Mouse (Mus musculus) lung, adult 2 months (tissue): ENCODE measurements around the gene Chsy1. TPM values are rescaled to one million over a fixed set of nuclear protein-coding genes. Genes with fewer than 3 reads are reported as not detected.

Source experiments
- DNase-seq: peaks from one replicate; pipeline ENCODE4 v3.0.0; 2022
- H3K4me1 ChIP-seq: fragments of 200-500 bp; 2 replicates; pipeline ENCODE4 v1.6.1; 2011; ENCODE audit warnings: low read length; ENCODE audit not compliant: control insufficient read depth, insufficient read depth
- H3K4me3 ChIP-seq: fragments of 200-500 bp; replicated peaks from 2 replicates; pipeline ENCODE3; 2011; ENCODE audit warnings: low read depth, mild to moderate bottlenecking, control low read depth, low read length; ENCODE audit errors: extremely low read depth
- CTCF ChIP-seq: fragments of 200-500 bp; IDR thresholded peaks from 2 replicates; pipeline ENCODE4 v1.5.1; 2011; ENCODE audit warnings: mild to moderate bottlenecking, low read length, control low read depth; ENCODE audit not compliant: insufficient read depth
- POLR2A ChIP-seq: fragments of 200-500 bp; IDR thresholded peaks from 2 replicates; pipeline ENCODE4 v1.6.1; 2011; ENCODE audit warnings: low read depth, mild to moderate bottlenecking, control low read depth, low read length, borderline replicate concordance; ENCODE audit errors: extremely low read depth
- WGBS: fragments of 180-500 bp; shearing (Covaris S2); methylation state at CpG from one replicate; pipeline ENCODE4 v1.1.7; 2018; 5-methylcytosine and 5-hydroxymethylcytosine counted together
- polyA plus RNA-seq: library from polyadenylated mRNA; depleted of rRNA; stranded (reverse); fragments of >200 nt; gene quantifications from 2 replicates; pipeline ENCODE4 v1.2.3, GENCODE M21; 2012

The Chsy1 gene
- polyA plus RNA-seq, 1 experiment, result 18.1 TPM

DNA sequence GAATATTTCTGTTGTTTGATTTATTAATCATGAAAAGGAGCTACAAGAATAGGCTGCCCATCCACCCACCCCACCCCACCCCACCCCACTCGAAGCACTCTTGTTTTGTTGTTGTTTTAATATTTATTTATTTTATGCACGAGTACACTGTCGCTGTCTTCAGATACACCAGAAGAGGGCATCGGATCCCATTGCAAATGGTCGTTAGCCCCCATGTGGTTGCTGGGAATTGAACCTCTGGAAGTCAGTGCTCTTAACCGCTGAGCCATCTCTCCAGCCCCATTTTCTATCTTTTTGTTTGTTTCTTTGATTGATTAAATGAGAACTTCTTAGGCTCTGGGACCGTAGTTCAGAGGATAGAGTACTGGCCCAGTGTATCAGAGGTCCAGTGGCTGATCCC lies 1.4 kb upstream of the Chsy1 start:
- no peak for DNase-seq
- WGBS, result 15% methylated on average over 7 of the region's 7 CpGs
- peaks cover 14% of the 10 kb centered on the region for H3K4me1 ChIP-seq
- no peak overlapping the region for H3K4me3 ChIP-seq
- TF ChIP-seq CTCF (peak; percentile 28; the same call in 1 of the 2 replicates), POLR2A (no peak)

DNA sequence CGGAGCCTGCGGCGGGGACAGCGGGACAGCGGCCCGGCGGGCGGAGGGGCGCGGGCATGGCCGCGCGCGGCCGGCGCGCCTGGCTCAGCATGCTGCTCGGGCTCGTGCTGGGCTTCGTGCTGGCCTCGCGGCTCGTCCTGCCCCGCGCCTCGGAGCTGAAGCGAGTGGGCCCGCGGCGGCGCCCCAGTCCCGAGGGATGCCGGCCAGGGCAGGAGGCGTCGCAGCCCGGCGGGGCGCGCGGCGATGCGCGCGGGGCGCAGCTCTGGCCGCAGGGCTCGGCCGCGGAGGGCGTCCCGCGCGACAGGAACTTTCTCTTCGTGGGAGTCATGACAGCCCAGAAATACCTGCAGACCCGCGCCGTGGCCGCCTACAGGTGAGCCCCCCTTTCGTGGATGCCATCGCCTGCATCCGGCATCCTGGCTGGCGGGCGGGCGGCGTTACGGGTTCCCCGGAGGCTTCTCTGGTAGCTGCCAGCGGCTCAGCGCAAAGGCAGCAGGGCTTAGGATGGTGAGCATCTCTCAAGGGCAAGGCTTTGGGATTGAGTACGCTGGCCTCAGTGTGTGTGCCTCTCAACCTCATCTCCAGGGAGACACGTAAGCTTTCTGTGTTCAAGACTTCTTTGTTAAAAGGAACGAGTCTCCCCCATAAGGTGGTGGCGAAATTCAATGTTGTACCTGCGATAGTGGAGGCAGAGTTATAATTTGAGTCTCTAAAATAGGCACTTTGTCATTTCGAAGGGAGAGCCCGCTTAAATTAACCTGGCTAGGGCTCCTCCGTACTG lies 730 bp downstream of the Chsy1 start:
- TF ChIP-seq POLR2A, result no peak
- no peak for TF ChIP-seq CTCF
- H3K4me1 ChIP-seq, result peaks cover 16% of the 10 kb centered on the region
- WGBS, result 5% methylated on average over 76 of the region's 77 CpGs
- peak; percentile 52 for DNase-seq
- H3K4me3 ChIP-seq, result peak overlapping the region; percentile 91

DNA sequence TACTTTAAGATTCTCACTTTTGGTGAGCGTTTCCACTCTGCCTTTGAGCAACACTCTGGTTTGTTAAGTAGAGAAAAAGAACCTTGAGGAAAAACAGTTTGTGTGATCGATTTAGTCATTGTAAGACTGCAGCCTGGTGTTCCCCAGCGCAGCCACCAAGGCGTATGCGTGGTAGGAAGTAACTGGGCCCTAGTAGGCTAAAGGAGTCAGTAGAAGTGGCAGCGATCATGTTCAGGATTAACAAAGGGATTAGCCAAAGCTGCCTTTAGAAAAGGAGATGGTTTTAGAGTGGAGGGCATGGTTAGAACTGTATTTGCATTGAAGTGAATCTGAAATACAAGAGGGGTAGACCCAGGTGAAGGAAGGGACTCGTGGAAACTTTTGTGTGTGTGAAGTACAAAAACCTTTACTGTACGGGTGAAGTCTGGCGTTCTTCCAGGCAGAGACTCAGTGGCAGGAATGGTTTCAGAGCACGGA lies 1.4 kb downstream of the Chsy1 start:
- TF ChIP-seq POLR2A (no peak), CTCF (no peak)
- no peak for DNase-seq
- peaks cover 16% of the 10 kb centered on the region for H3K4me1 ChIP-seq
- 19% methylated on average over 10 of the region's 10 CpGs for WGBS
- H3K4me3 ChIP-seq, result peak overlapping the region; percentile 91

DNA sequence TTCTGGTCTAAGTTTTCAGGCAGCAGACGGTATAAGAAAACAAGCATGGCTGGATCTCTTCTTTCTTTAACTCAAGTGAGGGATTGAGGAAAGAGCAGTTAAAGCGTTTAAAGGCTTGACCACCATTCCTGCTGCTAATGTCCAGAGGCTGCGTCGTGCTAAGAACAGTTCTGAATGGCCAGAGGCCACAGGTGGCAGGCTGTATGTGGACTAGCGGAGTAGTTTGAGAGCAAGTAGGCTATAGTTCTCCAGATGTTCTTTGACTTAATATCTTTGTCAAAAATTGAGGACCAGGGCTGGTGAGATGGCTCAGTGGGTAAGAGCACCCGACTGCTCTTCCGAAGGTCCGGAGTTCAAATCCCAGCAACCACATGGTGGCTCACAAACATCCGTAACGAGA lies 1.9 kb downstream of the Chsy1 start:
- no peak for DNase-seq
- TF ChIP-seq CTCF (no peak), POLR2A (no peak)
- peak overlapping the region; percentile 91 for H3K4me3 ChIP-seq
- 69% methylated on average over 10 of the region's 10 CpGs for WGBS
- H3K4me1 ChIP-seq, result peaks cover 18% of the 10 kb centered on the region

DNA sequence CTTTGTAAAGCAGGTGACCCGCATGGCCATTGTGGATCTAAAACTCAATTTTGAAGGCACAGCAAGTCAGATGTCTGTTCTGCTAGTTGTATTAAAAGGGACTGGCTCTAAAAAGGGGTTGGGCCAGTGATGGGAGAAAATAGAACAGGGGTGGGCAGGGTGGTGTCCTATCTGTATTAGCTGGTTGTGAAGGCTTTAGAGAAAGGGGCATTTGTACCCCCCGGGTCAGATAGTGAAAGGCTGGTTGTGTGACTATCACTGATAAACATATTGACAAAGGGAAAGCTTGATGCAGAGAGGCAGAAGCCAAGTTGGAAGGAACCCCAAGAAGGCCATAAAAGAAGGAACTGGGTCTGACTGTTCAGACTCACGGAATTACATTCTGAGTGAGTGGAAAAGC lies 4.2 kb downstream of the Chsy1 start:
- no peak for DNase-seq
- H3K4me3 ChIP-seq, result no peak overlapping the region
- WGBS, result 77% methylated on average over 3 of the region's 3 CpGs
- peaks cover 19% of the 10 kb centered on the region for H3K4me1 ChIP-seq
- no peak for TF ChIP-seq CTCF
- no peak for TF ChIP-seq POLR2A

DNA sequence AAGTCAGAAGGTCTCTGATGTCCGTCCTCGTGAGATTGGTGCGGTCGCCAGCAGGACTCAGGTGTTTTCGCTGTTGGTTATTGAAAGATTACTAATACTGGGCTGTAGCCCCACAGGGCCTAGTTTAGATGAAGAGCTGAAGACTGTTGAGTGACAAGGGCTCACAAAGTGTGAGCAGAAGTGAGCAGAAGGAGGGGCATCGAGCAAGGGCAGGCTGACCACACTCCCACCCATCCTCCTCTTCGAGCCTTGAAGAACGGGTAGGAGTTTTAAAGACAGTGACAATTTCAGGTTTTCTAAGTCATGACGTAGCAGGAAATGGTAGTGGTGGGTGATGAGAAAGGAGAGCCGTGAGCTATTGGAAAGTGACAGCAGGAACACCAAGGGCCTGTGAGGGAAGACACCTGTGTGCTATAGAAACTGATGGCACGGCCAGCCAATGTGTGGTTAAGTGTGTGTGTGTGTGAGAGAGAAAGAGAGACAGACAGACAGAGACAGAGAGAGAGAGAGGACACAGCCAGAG lies 6.6 kb downstream of the Chsy1 start:
- Histone ChIP-seq H3K4me1 (peaks cover 21% of the 10 kb centered on the region), H3K4me3 (no peak overlapping the region)
- TF ChIP-seq POLR2A, result no peak
- TF ChIP-seq CTCF, result no peak
- DNase-seq, result no peak
- 69% methylated on average over 11 of the region's 11 CpGs for WGBS

DNA sequence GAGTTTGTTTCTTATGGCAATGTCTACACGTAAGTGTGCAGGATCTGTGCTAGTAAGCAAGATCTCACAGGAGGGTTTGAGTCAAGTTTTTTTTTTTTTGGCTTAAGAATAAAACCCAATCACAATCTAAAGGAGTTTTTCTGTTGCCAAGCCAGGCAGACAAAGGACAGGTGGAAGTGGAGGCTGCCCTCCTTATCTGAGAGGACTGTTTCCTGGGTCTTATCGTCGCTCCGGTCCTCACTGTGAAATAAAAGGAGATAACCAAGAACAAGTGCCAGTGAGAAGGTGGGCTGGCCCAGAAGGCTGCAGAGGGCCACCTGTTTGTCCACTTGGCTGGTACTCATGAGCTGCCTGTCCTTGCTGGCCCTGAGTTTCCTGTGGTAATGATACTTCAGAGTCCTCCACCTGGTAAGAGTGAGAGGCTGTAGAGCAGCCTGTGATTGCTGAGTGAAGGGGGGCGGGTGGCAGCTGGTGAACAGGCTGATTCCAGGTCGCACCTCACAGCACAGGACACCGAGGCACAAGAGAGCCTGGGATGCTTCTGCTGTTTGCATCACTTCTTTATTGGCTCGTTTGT lies 7.7 kb downstream of the Chsy1 start:
- H3K4me1 ChIP-seq, result peaks cover 25% of the 10 kb centered on the region
- WGBS, result 54% methylated on average over 8 of the region's 8 CpGs
- TF ChIP-seq POLR2A (no peak), CTCF (no peak)
- H3K4me3 ChIP-seq, result no peak overlapping the region
- DNase-seq, result no peak

DNA sequence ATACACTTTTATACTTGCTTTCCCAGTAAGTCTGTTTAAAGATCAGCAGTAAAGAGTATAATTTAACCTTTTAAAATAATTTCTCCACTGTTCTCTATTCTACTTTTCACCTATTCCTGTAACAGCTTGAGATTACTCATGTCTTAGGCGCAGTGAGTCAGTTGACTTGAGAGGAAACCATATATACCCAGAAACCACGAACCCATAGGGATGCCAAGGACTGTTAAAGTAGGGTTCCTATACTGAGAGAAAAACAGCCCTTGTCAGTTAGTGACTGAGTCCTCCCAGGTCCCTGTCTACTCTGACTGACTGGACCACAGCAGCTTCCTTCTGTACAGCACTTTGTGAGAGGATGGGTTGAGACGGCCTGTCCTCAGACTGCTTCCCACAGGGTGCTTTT lies 8.7 kb downstream of the Chsy1 start:
- 65% methylated on average over 3 of the region's 3 CpGs for WGBS
- H3K4me3 ChIP-seq, result no peak overlapping the region
- H3K4me1 ChIP-seq, result peaks cover 26% of the 10 kb centered on the region
- TF ChIP-seq POLR2A, result no peak
- TF ChIP-seq CTCF, result no peak
- no peak for DNase-seq

DNA sequence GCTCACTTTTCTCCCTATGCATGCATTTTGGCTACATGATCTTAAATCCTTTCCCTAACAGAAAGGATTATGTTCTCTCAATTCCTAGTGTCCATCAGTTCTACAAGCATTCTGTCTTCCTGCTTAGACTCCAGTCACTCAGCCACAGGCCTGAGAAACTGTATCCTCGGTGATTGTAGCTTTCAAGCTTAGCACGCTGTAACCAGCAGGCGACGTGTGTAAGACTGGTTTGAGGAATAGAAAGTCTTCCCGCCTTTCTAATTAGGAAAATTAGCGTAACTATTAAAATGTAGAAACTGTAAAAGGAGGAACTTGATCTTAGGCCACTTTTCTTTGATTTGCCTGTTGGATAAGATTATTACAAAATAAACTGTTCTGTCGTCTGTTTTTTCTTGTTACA lies 9.5 kb downstream of the Chsy1 start:
- WGBS, result 71% methylated on average over 7 of the region's 7 CpGs
- Histone ChIP-seq H3K4me1 (peaks cover 26% of the 10 kb centered on the region), H3K4me3 (no peak overlapping the region)
- TF ChIP-seq CTCF, result no peak
- no peak for TF ChIP-seq POLR2A
- no peak for DNase-seq

DNA sequence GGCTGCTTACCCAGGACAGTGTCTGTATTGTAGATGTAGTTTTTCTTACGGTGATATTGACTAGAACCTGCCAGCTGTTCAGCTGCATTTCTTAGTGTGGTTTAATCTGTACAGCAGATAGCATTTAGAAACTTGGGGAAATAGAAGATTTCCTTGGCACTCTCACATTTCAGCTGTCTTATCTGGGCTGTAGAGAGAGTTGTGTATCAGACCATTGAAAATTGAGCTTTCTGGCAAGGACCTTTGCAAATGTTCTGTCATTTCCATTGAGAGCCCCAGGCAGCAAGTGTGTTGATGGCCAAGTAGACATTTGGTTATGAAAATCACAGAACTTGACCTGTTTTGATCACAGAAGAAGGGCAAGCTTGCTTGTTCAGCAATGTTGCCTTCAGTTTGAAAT lies 10.8 kb downstream of the Chsy1 start:
- DNase-seq, result no peak
- 51% methylated on average over 1 of the region's 1 CpGs for WGBS
- H3K4me1 ChIP-seq, result peaks cover 26% of the 10 kb centered on the region
- no peak overlapping the region for H3K4me3 ChIP-seq
- no peak for TF ChIP-seq POLR2A
- TF ChIP-seq CTCF, result no peak
